Mouse (Mus musculus): Measurements from ENCODE around the gene Rbpjl.

The Rbpjl gene

DNA sequence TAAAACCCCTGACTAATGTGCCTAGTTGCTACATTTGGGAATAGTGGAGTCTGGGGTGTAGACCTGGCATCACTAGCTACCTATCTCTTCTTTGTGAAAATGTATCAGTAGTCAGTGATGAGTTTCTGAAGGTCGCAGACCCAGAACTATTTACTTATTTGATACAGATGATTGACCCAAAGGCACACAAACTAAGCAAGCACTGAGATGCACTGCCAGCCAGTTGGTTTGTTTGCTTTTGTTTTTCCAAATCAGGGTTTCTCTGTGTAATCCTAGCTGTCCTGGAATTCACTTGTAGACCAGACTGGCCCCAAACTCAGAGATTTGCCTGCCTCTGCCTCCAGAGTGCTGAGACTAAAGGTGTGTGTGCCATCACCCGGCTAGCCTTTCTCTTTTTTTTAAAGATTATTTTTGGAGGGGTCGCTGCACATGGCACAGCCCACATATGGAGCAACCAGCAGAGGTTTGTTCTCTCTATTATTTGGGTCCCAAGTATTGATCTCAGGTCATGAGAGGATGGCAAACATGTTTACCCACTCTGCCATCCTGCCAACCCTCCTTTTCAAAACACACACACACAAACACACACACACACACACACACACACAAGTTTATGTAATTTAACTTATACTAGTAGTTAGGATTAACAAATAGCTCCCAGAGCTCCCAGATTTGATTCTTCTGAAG lies 42.6 kb downstream of the Rbpjl start:
- DNase-seq (ENCODE audit: low spot score in 2 of 2): no peak

- DNase-seq (ENCODE audit: low spot score in 2 of 2): no peak
These were observed 43.1 kb downstream of the Rbpjl start for GRCm38 (mm10) chr2:164446086-164446469.

GRCm38 (mm10) chr2:164448140-164448539 lies 45.2 kb downstream of the Rbpjl start:
- no peak for DNase-seq (ENCODE audit: low spot score in 2 of 2)

- DNase-seq (ENCODE audit: low spot score in 2 of 2): no peak
These were observed 46.0 kb downstream of the Rbpjl start for GRCm38 (mm10) chr2:164448921-164449320.

GRCm38 (mm10) chr2:164449341-164450042 lies 46.6 kb downstream of the Rbpjl start:
- DNase-seq (ENCODE audit: low spot score in 2 of 2): no peak

DNA sequence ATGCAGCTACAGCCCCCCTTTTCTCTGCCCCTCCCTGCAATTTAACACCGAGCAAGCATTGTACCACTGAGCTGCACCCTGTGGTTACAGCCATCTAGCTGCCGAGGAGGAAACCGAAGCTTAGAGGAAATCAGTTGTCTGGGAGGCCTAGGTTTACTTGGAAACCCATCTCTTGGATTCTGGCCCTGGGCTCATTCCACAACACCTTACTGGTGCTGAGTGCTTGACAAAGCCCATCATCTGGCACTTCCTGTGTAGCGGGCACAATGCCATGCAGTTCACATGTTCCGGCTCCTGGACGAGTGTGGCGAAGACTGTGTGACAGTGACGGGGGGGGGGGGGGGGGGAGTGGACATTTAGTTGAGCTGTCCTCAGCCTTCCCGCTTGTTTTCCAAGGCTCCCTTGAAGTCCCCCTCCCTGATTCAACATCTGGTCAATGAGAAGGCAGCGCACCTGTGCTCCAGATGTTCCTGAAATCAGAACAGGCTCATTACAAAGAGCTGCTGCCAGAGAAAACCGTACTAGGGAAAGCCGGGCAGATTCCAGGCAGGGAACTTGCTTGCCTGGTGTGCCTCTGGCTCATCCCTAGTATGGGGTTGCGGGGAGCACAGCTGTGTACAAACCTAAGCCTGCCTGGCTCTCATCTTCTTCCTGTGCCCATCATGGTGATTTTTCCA lies 49.2 kb downstream of the Rbpjl start:
- DNase-seq (ENCODE audit: low spot score in 2 of 2): no peak

DNA sequence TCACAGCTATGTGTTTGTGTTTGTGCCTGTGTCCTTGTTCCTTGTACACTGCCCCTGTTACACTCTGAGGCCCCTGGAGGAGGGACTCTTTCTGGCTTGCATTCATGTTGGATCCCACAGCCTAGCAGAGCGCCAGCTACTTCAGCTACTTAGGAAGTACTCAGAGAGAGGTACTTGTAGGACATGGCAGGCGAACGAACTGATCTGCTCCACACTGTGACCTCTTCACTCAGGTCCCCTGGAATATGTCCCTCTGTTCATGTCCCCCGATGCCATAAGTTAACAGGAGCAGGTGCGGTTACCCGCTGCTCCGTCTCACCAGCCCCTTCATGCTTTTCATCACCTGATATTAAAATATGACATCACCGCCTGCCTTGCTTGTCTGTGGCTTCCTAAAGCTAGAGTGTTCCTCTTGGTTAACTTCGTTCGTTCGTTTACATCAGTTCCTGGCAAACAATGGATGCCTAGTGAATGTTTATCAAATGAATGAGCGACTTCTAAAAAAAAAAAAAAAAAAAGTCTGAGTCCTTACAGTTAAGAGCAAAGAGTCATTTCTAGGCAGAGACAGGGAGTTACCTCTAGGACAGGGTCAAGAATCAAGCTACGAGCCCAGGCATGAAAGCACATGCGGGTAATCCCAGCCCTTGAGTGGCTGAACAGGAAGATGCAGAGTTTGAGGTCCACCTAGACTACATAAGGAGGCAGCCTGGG lies 50.3 kb downstream of the Rbpjl start:
- DNase-seq (ENCODE audit: low spot score in 2 of 2): no peak

DNA sequence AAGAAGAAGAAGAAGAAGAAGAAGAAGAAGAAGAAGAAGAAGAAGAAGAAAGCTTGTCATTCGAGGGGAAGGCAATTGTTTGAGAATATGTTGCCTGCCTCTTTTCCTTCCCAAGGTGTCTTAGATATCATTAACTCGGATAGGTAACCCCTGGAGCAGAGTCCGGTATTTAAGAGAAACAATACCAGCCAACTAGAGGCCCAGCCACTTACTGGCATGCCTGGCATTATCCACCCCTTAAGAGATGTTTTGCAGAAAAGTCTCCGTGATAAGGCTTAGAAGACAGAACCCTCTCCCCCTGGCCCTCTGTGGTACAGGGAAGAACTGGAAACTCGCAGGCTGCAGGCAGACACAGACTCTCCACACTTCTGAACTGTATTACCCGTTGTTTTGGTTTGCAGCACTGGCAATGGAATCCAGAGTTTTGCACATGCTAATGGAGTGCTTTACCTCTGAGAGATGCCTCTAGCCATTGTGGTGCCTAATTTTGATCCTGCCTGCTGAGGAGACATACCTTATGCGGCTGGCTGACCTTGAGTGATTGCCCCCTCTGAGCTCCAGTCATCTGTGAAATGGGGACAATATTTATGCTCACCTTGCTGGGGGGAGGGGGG lies 51.1 kb downstream of the Rbpjl start:
- no peak for DNase-seq (ENCODE audit: low spot score in 2 of 2)

DNA sequence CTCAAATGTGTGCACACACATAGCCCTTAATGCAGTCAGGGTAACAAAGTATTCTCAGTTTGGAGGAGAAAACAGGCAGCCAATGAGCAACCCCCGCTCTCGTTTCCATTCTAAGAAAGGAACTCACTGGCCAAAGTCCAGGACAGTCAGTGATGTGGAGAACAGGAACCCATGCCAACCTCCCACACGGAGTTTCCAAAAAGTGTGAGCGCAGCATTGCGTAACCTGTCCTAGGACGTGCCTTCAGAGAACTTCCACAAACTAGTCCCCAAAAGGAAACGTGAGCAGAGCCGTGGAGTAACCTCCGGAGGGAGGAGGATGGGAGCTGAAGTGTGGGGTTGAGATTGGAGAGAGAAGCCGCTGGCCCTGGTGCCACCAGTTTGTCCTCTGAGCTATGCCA lies 51.9 kb downstream of the Rbpjl start:
- peak; percentile 84 to 94 for DNase-seq (ENCODE audit: low spot score in 2 of 2)

DNA sequence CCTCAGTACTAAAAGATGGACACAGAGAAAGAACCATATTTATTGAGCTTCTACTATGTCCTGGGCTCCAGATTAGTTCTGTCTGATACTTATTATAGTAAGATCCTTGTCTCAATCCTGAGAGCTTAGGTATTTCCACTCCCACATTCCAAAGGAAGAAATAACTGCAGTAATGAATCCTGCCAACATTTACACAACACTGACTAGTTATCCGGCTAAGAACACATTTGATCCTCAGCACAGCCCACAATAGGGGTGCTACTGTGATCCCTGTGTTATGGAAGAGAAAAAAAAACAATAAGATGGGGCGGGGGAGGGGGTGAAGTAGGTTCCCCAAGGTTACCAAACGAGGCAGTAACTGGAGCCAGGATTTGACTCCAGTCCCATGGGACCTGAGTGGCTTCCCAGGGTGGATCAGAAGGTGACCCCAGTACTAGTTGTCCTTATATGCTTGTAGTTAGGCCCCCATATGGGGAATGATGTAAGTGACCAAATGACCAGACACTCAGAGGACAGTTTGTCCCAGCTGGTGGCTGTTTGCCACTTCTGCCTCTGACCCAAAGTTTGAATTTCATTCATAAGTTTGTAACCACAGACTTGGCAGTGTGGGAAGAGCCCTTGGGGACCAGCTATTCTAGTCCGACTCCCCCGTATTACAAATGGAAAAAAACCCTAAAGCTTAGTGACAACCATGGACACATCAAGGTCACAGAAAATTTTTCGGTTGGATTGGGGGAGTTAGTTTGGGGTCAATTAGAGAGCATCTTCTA lies 52.7 kb downstream of the Rbpjl start:
- DNase-seq (ENCODE audit: low spot score in 2 of 2): no peak

- DNase-seq (ENCODE audit: low spot score in 2 of 2): no peak
These were observed 53.5 kb downstream of the Rbpjl start for GRCm38 (mm10) chr2:164456413-164456812.

DNA sequence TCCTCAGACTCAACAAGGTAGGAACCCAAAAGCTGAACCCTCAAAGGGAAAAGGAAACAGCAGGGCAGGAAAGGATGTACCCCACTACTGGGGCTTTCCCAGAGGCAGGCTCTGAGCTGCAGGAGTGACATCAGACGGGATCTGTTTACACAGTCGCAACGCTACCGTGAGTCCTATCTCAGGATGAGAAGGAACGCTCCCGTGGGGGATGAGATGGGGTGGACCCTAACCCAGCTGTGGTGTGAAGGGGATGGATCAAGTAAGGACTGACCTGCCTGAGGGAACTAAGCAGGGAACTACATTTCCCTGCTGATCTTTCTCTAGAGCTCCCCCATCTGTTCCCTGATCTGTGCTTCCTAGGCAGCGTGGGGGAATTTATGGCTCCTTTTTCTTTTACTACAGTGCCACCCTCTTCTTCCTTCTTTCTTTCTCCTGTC lies 53.9 kb downstream of the Rbpjl start, which contains the start of gene Sys1:
Gene Sys1, plus strand, starts transcription at position 101 of the 437 bp plus-strand sequence.
- peak; percentile 39 to 52 for DNase-seq (ENCODE audit: low spot score in 2 of 2)

- DNase-seq (ENCODE audit: low spot score in 2 of 2): no peak
These were observed 55.0 kb downstream of the Rbpjl start for GRCm38 (mm10) chr2:164457942-164458341.

- DNase-seq (ENCODE audit: low spot score in 2 of 2): no peak
These were observed 55.6 kb downstream of the Rbpjl start for GRCm38 (mm10) chr2:164458535-164458934.

DNA sequence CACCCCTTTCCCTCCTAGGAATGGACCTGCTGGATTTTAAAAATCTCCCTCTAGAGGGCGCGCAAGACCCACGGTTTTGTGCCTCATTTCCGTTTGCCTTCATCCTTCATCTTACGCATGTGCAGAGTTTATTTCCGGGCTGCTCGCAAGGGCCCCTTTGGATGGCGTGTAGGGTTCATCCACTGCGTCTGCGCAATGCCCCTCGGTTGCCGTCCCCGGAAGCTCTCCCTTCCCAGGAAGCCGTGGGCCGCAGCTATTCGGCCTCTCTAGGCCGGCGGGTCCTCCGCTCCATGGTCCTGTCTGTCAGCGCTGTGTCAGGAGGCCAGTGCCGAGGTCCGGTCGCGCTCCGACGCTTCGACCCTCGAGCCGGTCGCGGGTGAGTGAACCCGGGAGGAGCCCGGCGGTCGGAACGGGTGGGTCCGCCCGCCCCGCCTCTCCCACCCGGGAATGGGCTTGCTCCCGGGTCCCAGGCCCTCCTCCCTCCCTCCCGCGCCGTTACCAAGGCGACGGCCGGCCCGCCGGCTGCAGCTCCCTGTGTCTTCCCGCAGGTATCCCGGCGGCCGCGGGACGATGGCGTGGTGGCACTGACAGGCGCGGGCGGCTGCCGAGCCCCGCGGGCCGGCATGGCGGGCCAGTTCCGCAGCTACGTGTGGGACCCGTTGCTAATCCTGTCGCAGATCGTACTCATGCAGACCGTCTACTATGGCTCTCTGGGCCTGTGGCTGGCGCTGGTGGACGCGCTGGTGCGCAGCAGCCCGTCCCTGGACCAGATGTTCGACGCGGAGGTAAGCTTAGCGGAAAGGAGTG lies 58.0 kb downstream of the Rbpjl start, which contains the start of gene Gm20458:
Gene Gm20458, plus strand, starts transcription at position 223 of the 807 bp plus-strand sequence.
- DNase-seq (ENCODE audit: low spot score in 2 of 2): peak; percentile 97 to 98

Measured in frontal cortex, postnatal 36 days (tissue).